Mouse (Mus musculus): ENCODE measurements at regions not wholly inside any gene's neighbourhood (a gene's known extent, or its start where the extent isn't known, plus 50 kb on each side); places are given as distances from the start of the nearest gene placed in this dataset.

- DNase-seq (ENCODE audit: low spot score) = no peak
Observed at GRCm38 (mm10) chr13:59964981-59965380, 142.0 kb upstream of the Tut7 start.

DNA sequence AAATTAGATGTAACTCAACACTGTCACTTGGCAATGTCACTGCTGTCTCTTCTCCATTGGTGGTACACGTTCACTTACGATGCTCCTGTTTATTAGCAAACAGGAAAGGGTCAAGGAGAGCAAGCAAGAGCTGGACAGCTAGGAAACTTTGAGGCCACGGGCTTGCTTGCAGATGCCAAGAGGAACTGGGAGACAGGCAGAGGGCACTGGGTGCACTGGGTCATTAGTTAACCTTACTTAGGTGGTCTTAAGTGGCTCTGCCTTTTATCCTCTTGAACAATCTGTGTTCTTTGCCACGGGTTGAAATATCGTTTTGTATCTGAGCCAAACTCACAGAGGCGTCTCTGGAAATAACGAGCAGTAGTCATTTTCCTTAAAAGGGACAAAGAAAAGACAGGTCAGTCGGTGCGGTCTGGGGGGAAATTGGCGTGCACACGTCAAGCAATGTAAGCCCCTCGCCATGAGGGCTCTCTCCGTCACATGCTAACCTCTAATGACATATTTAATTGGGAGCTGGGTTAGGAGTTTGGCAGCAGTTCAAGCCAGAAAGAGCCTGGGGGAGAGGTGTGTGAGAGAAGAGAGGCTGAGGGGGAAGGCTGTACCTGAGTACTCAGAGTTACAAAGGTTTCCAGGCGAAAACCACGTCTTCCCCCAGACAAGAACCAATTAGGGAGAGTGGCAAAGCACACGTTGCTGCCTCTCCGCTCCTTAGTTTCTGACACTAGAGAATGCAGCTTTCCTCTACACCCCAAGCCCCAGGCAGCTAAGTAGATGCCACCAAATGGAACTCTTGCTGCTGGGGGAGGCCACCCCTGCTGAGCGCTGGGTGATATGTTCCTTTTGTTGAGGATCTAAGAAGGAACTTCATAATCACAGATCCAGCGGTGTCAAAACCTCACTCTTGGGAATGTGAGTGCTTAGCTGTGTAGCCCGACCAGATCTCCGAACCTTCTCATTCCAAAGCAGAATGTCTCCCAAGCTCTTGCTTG, 140.0 kb upstream of the Tut7 start:
- no peak for DNase-seq (ENCODE audit: low spot score)

- no peak for DNase-seq (ENCODE audit: low spot score)
Observed at GRCm38 (mm10) chr13:59956441-59956840, 133.5 kb upstream of the Tut7 start.

GRCm38 (mm10) chr13:59952809-59953208, 129.9 kb upstream of the Tut7 start:
- no peak for DNase-seq (ENCODE audit: low spot score)

DNA sequence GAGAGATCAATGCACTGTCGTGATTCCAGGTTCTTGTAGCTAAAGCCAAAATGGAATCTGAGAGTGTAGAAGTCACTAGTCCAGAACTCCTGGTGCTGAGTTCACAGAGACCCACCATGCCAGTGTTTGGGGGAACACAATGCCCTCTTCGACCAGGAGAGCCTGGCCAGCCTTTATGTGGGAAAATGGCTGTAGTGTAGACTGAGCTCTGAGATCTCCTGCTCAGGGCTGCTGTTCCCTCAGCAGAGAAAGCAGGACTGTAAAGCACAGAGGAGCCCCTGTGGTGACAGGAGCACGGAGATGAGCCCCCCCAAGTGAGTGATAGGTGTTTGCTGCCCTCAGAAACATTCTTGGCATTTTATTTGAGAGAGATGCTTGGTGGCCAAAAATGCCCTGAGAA, 129.2 kb upstream of the Tut7 start:
- no peak for DNase-seq (ENCODE audit: low spot score)

DNA sequence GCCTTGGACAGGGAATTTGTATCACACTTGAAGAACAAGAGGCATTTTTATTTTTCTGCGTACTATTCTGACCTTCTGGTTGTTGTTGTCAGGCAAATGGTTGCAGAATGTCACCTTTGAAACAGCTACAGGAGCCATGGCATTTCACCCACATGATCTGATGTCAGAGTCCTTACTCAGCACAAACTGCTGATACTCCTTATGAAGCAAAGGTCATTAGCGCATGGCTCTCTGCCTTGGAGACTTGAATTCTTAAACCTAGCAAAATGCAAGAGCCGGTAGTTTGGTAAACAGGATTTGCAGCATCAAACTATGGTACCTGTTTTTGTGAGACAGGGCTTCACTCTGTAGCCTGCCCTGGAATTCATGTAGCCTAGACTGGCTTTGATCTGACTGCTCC, 127.3 kb upstream of the Tut7 start:
- no peak for DNase-seq (ENCODE audit: low spot score)

GRCm38 (mm10) chr13:59949471-59949870, 126.5 kb upstream of the Tut7 start:
- no peak for DNase-seq (ENCODE audit: low spot score)

DNA sequence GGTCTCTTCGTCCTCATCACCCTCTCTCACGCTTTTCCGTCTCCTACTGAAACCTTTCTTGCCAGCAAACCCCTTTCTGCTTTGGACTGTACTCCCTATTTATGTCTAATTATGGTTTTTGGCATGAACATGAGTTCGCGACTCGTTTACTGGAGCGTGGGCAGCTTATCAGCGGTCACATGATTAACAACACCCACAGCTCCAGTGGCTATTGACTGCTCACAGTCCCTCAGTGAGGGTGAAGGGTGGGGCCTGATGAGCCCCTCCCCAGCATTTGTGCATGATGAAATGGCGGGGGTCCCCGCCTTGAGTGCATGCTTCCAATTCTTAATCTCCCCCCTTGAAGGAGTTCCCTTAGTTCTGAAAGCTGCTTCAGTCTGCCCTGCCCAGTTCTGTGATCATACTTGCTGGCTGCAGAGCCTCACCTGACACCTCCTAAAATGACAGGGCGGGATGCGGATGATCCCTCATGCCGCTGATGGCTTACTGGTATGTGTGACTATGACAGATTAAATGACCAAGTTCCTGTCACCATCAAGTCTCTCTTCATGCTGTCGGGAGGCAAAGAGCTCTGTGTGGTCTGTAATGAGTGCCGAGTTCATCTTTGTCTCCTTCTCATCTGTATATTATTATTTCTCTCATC, 125.7 kb upstream of the Tut7 start:
- no peak for DNase-seq (ENCODE audit: low spot score)

GRCm38 (mm10) chr13:59947461-59947860, 124.5 kb upstream of the Tut7 start:
- no peak for DNase-seq (ENCODE audit: low spot score)

DNA sequence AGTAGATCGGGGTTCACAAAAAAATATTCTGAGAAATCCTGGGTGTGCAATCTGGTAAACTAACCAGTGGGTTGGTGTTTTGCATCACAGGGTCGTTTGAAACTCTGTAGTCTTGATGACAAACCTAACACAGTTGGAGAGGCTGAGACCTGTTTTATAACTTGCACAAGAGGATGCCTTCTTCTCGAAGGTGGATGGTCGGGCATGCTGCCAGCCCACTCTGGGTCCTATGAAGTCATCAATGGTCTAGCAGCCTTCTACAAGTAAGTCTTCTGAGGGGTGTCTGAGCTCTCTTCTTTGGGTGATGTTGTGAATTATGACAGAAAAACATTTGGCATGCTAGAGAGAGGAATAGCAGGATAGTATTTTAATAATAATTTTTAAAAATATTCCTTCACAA, 123.6 kb upstream of the Tut7 start:
- no peak for DNase-seq (ENCODE audit: low spot score)

- DNase-seq (ENCODE audit: low spot score) = no peak
Observed at GRCm38 (mm10) chr13:59945631-59946030, 122.7 kb upstream of the Tut7 start.

DNA sequence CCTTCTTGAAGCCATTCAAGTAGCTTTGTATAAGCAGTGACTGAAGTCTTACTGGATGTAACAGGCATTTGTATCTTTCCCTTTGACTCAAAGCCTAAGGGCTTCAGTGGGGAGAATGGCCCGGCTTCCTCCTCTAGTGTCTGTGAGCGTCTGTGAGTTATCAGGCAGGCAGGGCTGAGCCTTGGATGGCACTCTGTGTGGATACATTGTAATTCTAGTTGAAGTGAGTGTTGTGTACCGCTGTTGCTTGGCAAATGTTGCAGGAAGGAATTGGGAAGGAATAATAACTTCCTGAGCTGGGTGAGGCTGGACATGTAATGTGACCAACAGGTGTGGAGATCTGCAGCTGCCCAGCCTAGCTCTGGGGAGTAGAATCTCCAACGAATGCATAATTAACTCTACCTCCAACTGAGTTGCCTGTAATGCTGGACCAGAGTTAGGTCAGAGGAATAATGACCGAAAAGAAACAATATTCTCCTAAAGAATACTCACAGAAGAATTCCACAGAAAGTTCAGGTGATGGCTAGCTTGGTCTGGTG, 120.7 kb upstream of the Tut7 start:
- no peak for DNase-seq (ENCODE audit: low spot score)

- DNase-seq (ENCODE audit: low spot score) = no peak
Observed at GRCm38 (mm10) chr13:59943020-59943419, 120.1 kb upstream of the Tut7 start.

GRCm38 (mm10) chr13:59941519-59941918, 118.6 kb upstream of the Tut7 start:
- DNase-seq (ENCODE audit: low spot score) = no peak

DNA sequence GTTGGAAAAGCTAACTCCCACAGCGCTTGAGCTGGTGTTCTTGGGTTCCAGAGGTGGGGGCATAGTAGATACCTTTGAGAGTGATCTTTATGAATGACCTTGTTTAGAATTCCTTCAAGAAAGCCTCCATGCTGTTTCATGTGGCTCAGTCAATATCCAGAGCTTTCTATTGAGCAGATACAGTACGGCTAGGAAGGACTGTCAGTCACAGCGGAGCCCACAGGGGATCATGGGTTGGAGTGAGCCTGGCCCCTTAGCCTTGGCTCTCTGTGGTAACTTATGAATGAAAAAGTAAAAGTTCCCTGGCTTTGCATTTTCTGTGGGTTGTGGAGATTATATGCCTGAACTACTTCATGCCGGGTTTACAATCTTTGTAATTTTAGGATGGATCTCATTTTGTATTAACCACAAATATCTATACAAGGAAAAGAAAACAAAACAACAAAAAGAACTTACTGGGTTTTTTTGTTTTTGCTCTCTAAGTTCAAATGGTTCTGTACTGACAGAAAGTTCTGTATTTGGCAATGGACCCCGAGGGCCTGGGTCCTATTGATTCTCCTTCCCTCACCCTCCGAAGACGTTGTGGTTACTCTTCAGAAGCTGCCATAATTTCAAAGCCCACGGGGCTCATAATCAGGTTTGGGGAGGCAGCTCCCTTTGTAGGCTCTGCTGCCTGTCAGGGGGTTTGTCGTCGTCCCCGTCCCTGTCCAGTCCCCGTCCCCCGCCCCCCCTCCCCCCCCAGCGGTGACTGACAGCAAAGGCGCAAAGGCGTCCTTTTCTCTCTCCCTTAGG, 117.7 kb upstream of the Tut7 start:
- no peak for DNase-seq (ENCODE audit: low spot score)

DNA sequence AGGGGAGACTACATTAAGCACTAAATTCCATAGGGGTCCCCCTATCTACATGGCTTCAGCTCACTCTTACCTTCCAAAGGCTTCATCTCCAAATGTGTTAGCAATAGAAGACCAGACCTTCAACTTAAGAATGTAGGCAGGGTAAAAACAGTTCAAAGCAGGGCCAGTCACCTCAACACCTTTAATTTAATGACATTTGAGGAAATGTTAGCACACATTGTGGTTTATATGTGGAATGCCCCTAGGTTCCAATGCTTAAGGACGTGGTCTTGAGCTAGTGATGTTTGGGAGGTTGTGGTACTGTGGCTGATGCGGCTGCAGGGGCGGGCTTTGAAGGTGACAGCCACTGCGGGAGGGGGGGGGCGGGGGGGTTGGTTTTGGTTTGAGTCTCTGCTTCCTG, 116.9 kb upstream of the Tut7 start:
- no peak for DNase-seq (ENCODE audit: low spot score)

DNA sequence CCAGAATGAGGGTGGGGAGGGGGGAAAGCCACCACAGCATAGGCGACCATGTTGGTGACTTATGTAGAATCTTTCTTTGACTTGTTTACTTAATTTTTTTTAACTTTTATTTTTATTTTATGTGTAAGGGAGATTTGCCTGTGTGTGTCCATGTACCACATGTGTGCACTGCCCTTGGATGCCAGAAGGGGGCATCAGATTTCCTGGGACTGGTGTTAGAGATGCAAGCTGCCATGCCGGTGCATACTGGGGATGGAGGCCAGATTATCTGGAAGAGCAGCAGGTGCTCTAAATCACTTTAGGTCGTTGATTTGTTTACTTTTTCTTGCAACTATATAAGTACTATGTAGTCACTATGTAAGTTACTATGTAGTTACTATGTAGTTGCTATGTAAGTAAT, 114.2 kb upstream of the Tut7 start:
- no peak for DNase-seq (ENCODE audit: low spot score)

DNA sequence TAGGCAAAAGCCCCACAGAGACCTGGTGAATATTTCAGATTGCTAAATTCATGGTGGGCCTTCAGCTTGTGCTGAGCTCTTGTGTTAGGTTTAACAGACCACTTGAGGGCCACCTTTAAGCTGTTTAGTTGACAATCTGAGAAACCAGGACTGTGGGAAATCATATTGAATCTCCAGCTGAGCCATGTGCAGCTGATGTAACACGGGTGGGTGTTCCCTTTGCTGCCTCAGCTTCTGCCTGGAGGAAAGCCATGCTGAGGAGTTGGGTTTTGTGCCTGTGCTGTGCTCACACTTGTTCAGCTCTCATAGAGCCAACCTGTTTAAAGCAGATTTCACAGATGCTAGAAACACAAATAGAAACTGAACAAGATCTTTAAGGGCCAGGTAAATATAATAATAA, 111.6 kb upstream of the Tut7 start:
- no peak for DNase-seq (ENCODE audit: low spot score)

DNA sequence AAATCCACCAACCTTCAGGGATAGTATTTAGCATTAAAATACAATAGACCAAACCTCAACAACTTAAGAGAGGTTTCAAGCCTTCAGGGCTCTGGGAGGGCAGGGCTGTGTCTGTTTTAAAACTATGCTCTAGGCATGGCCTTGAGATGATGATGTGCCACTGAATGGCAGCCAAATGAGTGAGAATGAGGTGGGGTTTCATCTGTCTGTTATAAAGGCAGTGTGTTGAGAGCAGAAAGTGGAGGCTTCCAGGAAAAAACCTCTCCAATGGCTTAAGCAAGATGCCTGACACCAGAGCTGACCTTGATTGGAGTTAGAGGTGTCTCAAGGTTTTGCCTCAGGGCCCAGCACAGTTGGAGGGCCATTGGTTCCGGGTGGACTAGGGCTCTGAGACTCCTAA, 111.1 kb upstream of the Tut7 start:
- DNase-seq (ENCODE audit: low spot score) = no peak

GRCm38 (mm10) chr13:59927379-59928111, 104.6 kb upstream of the Tut7 start:
- DNase-seq (ENCODE audit: low spot score) = no peak

DNA sequence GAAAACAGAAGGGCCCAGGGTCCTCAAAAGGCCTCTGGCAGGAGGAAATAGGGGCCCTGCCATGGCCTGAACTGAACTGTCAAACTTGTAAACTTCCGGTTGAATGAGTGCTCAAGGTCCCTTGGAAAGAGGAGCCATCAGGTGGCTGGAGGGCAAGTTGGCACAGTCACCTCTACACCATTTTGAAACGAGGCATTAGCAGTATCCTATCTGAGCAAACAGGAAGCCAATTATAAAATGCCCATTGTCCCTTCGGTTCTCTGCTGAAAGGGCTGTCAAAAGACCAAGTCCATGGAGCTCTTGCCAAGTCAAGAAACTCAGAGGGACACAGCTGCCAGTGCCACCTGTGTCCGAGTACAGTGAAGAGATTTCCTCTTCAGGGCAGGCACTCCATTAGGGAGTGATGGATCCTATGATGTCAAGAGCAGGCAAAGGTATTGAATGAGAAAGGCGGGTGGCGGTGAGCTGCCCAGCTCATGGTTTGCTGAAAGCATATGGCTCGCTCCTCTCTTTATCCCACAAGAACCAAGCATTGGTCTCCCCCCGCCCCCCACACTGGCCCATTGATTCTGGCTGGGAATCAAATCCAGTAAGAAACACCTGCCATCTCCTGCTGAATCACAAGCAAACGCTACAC, 103.0 kb upstream of the Tut7 start:
- no peak for DNase-seq (ENCODE audit: low spot score)

All from gastrocnemius, adult 18-20 months (tissue).